Mouse (Mus musculus) NIH3T3 (cell line): ENCODE results near the gene Ccdc92.

Experiments used
- DNase-seq: peaks from one replicate; pipeline ENCODE4 v3.0.0-alpha.2; 2012; ENCODE audit warnings: low read depth

Ccdc92 gene

GRCm38 (mm10) chr5:124862013-124862866 is at the start of gene Ccdc92, which contains the start of gene Zfp664:
Gene Ccdc92, minus strand, starts transcription at chr5:124862424.
Gene Zfp664, plus strand, starts transcription at chr5:124862691.
- peak; percentile 100 for DNase-seq

- DNase-seq, result peak; percentile 90
Measured at GRCm38 (mm10) chr5:124908860-124909259, 46.6 kb upstream of the Ccdc92 start.

- DNase-seq, result no peak
Measured at GRCm38 (mm10) chr5:124906890-124907289, 44.7 kb upstream of the Ccdc92 start.

GRCm38 (mm10) chr5:124903852-124904251 is 41.6 kb upstream of the Ccdc92 start:
- DNase-seq, result no peak

GRCm38 (mm10) chr5:124902195-124902594 is 40.0 kb upstream of the Ccdc92 start:
- peak; percentile 37 for DNase-seq

- no peak for DNase-seq
Measured at GRCm38 (mm10) chr5:124901675-124902074, 39.5 kb upstream of the Ccdc92 start.

GRCm38 (mm10) chr5:124900738-124901490 is 38.7 kb upstream of the Ccdc92 start:
- DNase-seq, result no peak

- peak; percentile 91 for DNase-seq
Measured at GRCm38 (mm10) chr5:124899945-124900631, 37.9 kb upstream of the Ccdc92 start.

- no peak for DNase-seq
Measured at GRCm38 (mm10) chr5:124896135-124896534, 33.9 kb upstream of the Ccdc92 start.

- no peak for DNase-seq
Measured at GRCm38 (mm10) chr5:124891921-124892370, 29.7 kb upstream of the Ccdc92 start.

- DNase-seq, result no peak
Measured at GRCm38 (mm10) chr5:124888661-124889060, 26.4 kb upstream of the Ccdc92 start.

GRCm38 (mm10) chr5:124883877-124884276 is 21.7 kb upstream of the Ccdc92 start:
- no peak for DNase-seq

- DNase-seq, result no peak
Measured at GRCm38 (mm10) chr5:124879801-124880200, 17.6 kb upstream of the Ccdc92 start.

- DNase-seq, result no peak
Measured at GRCm38 (mm10) chr5:124879251-124879650, 17.0 kb upstream of the Ccdc92 start.

GRCm38 (mm10) chr5:124873890-124874601 is 11.8 kb upstream of the Ccdc92 start:
- DNase-seq, result no peak

- no peak for DNase-seq
Measured at GRCm38 (mm10) chr5:124873096-124873495, 10.9 kb upstream of the Ccdc92 start.

GRCm38 (mm10) chr5:124872033-124872432 is 9.8 kb upstream of the Ccdc92 start:
- peak; percentile 73 for DNase-seq

- DNase-seq, result peak; percentile 85
Measured at GRCm38 (mm10) chr5:124868981-124869380, 6.8 kb upstream of the Ccdc92 start.

GRCm38 (mm10) chr5:124862871-124863741 is 882 bp upstream of the Ccdc92 start:
- DNase-seq, result peak; percentile 57

GRCm38 (mm10) chr5:124861463-124861862 is 761 bp downstream of the Ccdc92 start:
- no peak for DNase-seq

- DNase-seq, result peak; percentile 35
Measured at GRCm38 (mm10) chr5:124860013-124860412, 2.2 kb downstream of the Ccdc92 start.
